Mouse (Mus musculus): ENCODE data around the gene Dnm3. TPM values are rescaled to one million over a fixed set of nuclear protein-coding genes. Genes with fewer than 3 reads are reported as not detected.

The Dnm3 gene
- polyA plus RNA-seq, 1 experiment from 2014 or later = 13.9 TPM

GRCm38 (mm10) chr1:162215743-162216142 lies 262.1 kb downstream of the Dnm3 start:
- H3K27me3 ChIP-seq (ENCODE audit: control insufficient read depth, insufficient read depth, low read length) = no peaks in the 10 kb centered on the region
- DNase-seq (ENCODE audit: low spot score) = no peak
- H3K9ac ChIP-seq (ENCODE audit: low read length) = peak overlapping the region; percentile 9; the same call in 1 of the 2 replicates
- peak overlapping the region; percentile 100 for H3K27ac ChIP-seq (replicated peaks; ENCODE audit: low read depth, low read length)
- peaks cover 16% of the 10 kb centered on the region for H3K4me1 ChIP-seq (ENCODE audit: control insufficient read depth, insufficient read depth, low read length)
- no peak overlapping the region for H3K4me3 ChIP-seq (ENCODE audit: low read depth, low read length)
- ATAC-seq (ENCODE audit: insufficient number of reproducible peaks, low FRiP score, low TSS enrichment, low read depth) = no peak
- H3K36me3 ChIP-seq (ENCODE audit: control insufficient read depth, insufficient read depth, low read length) = no peaks in the 10 kb centered on the region
- no peak overlapping the region for H3K4me2 ChIP-seq (ENCODE audit: low read depth, severe bottlenecking)
- 24% methylated on average over 5 of the region's 5 CpGs for WGBS
- no peaks in the 10 kb centered on the region for H3K9me3 ChIP-seq (ENCODE audit: control insufficient read depth, low read length)

GRCm38 (mm10) chr1:162213066-162213465 lies 264.8 kb downstream of the Dnm3 start:
- Histone ChIP-seq H3K27ac (replicated peaks; ENCODE audit: low read depth, low read length) (peak overlapping the region; percentile 65), H3K4me1 (ENCODE audit: control insufficient read depth, insufficient read depth, low read length) (peaks cover 38% of the 10 kb centered on the region), H3K27me3 (ENCODE audit: control insufficient read depth, insufficient read depth, low read length) (no peaks in the 10 kb centered on the region), H3K4me3 (ENCODE audit: low read depth, low read length) (no peak overlapping the region), H3K9me3 (ENCODE audit: control insufficient read depth, low read length) (no peaks in the 10 kb centered on the region), H3K4me2 (ENCODE audit: low read depth, severe bottlenecking) (no peak overlapping the region), H3K9ac (ENCODE audit: low read length) (no peak overlapping the region), H3K36me3 (ENCODE audit: control insufficient read depth, insufficient read depth, low read length) (no peaks in the 10 kb centered on the region)
- WGBS = 86% methylated on average over 8 of the region's 8 CpGs
- no peak for ATAC-seq (ENCODE audit: insufficient number of reproducible peaks, low FRiP score, low TSS enrichment, low read depth)
- no peak for DNase-seq (ENCODE audit: low spot score)

- no peak for DNase-seq (ENCODE audit: low spot score)
- Histone ChIP-seq H3K4me1 (ENCODE audit: control insufficient read depth, insufficient read depth, low read length) (peaks cover 31% of the 10 kb centered on the region), H3K9me3 (ENCODE audit: control insufficient read depth, low read length) (no peaks in the 10 kb centered on the region), H3K4me3 (ENCODE audit: low read depth, low read length) (no peak overlapping the region), H3K36me3 (ENCODE audit: control insufficient read depth, insufficient read depth, low read length) (no peaks in the 10 kb centered on the region), H3K27me3 (ENCODE audit: control insufficient read depth, insufficient read depth, low read length) (no peaks in the 10 kb centered on the region), H3K9ac (ENCODE audit: low read length) (0 out of 2 replicates have a peak overlapping the region, but pooled peaks have one; percentile 37), H3K4me2 (ENCODE audit: low read depth, severe bottlenecking) (no peak overlapping the region), H3K27ac (replicated peaks; ENCODE audit: low read depth, low read length) (peak overlapping the region; percentile 52; the same call in 1 of the 2 replicates)
- no peak for ATAC-seq (ENCODE audit: insufficient number of reproducible peaks, low FRiP score, low TSS enrichment, low read depth)
- WGBS = 58% methylated on average over 2 of the region's 2 CpGs
These were observed 267.3 kb downstream of the Dnm3 start for GRCm38 (mm10) chr1:162210529-162210928.

GRCm38 (mm10) chr1:162209487-162210149 lies 268.2 kb downstream of the Dnm3 start:
- Histone ChIP-seq H3K9ac (ENCODE audit: low read length) (no peak overlapping the region), H3K4me3 (ENCODE audit: low read depth, low read length) (no peak overlapping the region), H3K4me2 (ENCODE audit: low read depth, severe bottlenecking) (no peak overlapping the region), H3K36me3 (ENCODE audit: control insufficient read depth, insufficient read depth, low read length) (no peaks in the 10 kb centered on the region), H3K4me1 (ENCODE audit: control insufficient read depth, insufficient read depth, low read length) (peaks cover 30% of the 10 kb centered on the region), H3K27me3 (ENCODE audit: control insufficient read depth, insufficient read depth, low read length) (no peaks in the 10 kb centered on the region), H3K27ac (replicated peaks; ENCODE audit: low read depth, low read length) (peak overlapping the region; percentile 92), H3K9me3 (ENCODE audit: control insufficient read depth, low read length) (no peaks in the 10 kb centered on the region)
- no peak for ATAC-seq (ENCODE audit: insufficient number of reproducible peaks, low FRiP score, low TSS enrichment, low read depth)
- WGBS = 75% methylated on average over 10 of the region's 10 CpGs
- DNase-seq (ENCODE audit: low spot score) = no peak

GRCm38 (mm10) chr1:162209010-162209409 lies 268.8 kb downstream of the Dnm3 start:
- Histone ChIP-seq H3K27ac (replicated peaks; ENCODE audit: low read depth, low read length) (peak overlapping the region; percentile 92), H3K4me3 (ENCODE audit: low read depth, low read length) (no peak overlapping the region), H3K36me3 (ENCODE audit: control insufficient read depth, insufficient read depth, low read length) (no peaks in the 10 kb centered on the region), H3K27me3 (ENCODE audit: control insufficient read depth, insufficient read depth, low read length) (no peaks in the 10 kb centered on the region), H3K9me3 (ENCODE audit: control insufficient read depth, low read length) (no peaks in the 10 kb centered on the region), H3K4me1 (ENCODE audit: control insufficient read depth, insufficient read depth, low read length) (peaks cover 31% of the 10 kb centered on the region), H3K4me2 (ENCODE audit: low read depth, severe bottlenecking) (no peak overlapping the region), H3K9ac (ENCODE audit: low read length) (no peak overlapping the region)
- DNase-seq (ENCODE audit: low spot score) (no peak), ATAC-seq (ENCODE audit: insufficient number of reproducible peaks, low FRiP score, low TSS enrichment, low read depth) (no peak)
- WGBS = 70% methylated on average over 9 of the region's 9 CpGs

GRCm38 (mm10) chr1:162207708-162208043 lies 270.2 kb downstream of the Dnm3 start:
- ATAC-seq (ENCODE audit: insufficient number of reproducible peaks, low FRiP score, low TSS enrichment, low read depth) = no peak
- no peak overlapping the region for H3K4me3 ChIP-seq (ENCODE audit: low read depth, low read length)
- H3K9ac ChIP-seq (ENCODE audit: low read length) = peak overlapping the region; percentile 30; the same call in 1 of the 2 replicates
- H3K36me3 ChIP-seq (ENCODE audit: control insufficient read depth, insufficient read depth, low read length) = no peaks in the 10 kb centered on the region
- peaks cover 34% of the 10 kb centered on the region for H3K4me1 ChIP-seq (ENCODE audit: control insufficient read depth, insufficient read depth, low read length)
- H3K27me3 ChIP-seq (ENCODE audit: control insufficient read depth, insufficient read depth, low read length) = no peaks in the 10 kb centered on the region
- H3K9me3 ChIP-seq (ENCODE audit: control insufficient read depth, low read length) = no peaks in the 10 kb centered on the region
- no peak for DNase-seq (ENCODE audit: low spot score)
- WGBS = 7% methylated on average over 7 of the region's 7 CpGs
- H3K27ac ChIP-seq (replicated peaks; ENCODE audit: low read depth, low read length) = peak overlapping the region; percentile 92
- H3K4me2 ChIP-seq (ENCODE audit: low read depth, severe bottlenecking) = peak overlapping the region; percentile 33; the same call in 1 of the 2 replicates

- peak overlapping the region; percentile 92 for H3K27ac ChIP-seq (replicated peaks; ENCODE audit: low read depth, low read length)
- no peak overlapping the region for H3K4me3 ChIP-seq (ENCODE audit: low read depth, low read length)
- no peaks in the 10 kb centered on the region for H3K36me3 ChIP-seq (ENCODE audit: control insufficient read depth, insufficient read depth, low read length)
- no peaks in the 10 kb centered on the region for H3K9me3 ChIP-seq (ENCODE audit: control insufficient read depth, low read length)
- 22% methylated on average over 12 of the region's 12 CpGs for WGBS
- H3K4me1 ChIP-seq (ENCODE audit: control insufficient read depth, insufficient read depth, low read length) = peaks cover 36% of the 10 kb centered on the region
- H3K27me3 ChIP-seq (ENCODE audit: control insufficient read depth, insufficient read depth, low read length) = no peaks in the 10 kb centered on the region
- peak overlapping the region; percentile 30; the same call in 1 of the 2 replicates for H3K9ac ChIP-seq (ENCODE audit: low read length)
- DNase-seq (ENCODE audit: low spot score) (peak; percentile 62), ATAC-seq (ENCODE audit: insufficient number of reproducible peaks, low FRiP score, low TSS enrichment, low read depth) (no peak)
- H3K4me2 ChIP-seq (ENCODE audit: low read depth, severe bottlenecking) = peak overlapping the region; percentile 33; the same call in 1 of the 2 replicates
These were observed 270.7 kb downstream of the Dnm3 start for GRCm38 (mm10) chr1:162206998-162207707.

- Histone ChIP-seq H3K27ac (replicated peaks; ENCODE audit: low read depth, low read length) (peak overlapping the region; percentile 45; the same call in 1 of the 2 replicates), H3K4me1 (ENCODE audit: control insufficient read depth, insufficient read depth, low read length) (peaks cover 16% of the 10 kb centered on the region; the same call in 1 of the 2 replicates)
- ATAC-seq (ENCODE audit: insufficient number of reproducible peaks, low FRiP score, low TSS enrichment, low read depth) = no peak
These were observed 275.1 kb downstream of the Dnm3 start for GRCm38 (mm10) chr1:162202465-162203348.

More at GRCm38 (mm10) chr1:162202465-162203348, 275.1 kb downstream of the Dnm3 start:
- H3K4me3 ChIP-seq (ENCODE audit: low read depth, low read length) = no peak overlapping the region
- no peaks in the 10 kb centered on the region for H3K27me3 ChIP-seq (ENCODE audit: control insufficient read depth, insufficient read depth, low read length)
- DNase-seq (ENCODE audit: low spot score) = no peak
- no peak overlapping the region for H3K4me2 ChIP-seq (ENCODE audit: low read depth, severe bottlenecking)
- no peaks in the 10 kb centered on the region for H3K36me3 ChIP-seq (ENCODE audit: control insufficient read depth, insufficient read depth, low read length)
- 75% methylated on average over 12 of the region's 12 CpGs for WGBS
- H3K9me3 ChIP-seq (ENCODE audit: control insufficient read depth, low read length) = no peaks in the 10 kb centered on the region
- no peak overlapping the region for H3K9ac ChIP-seq (ENCODE audit: low read length)
